Mouse (Mus musculus): ENCODE measurements around the gene Lrrk2. TPM values are rescaled to one million over a fixed set of nuclear protein-coding genes. Genes with fewer than 3 reads are reported as not detected.

The Lrrk2 gene
- total RNA-seq, 2 experiments from 2014 or later: 4.5 to 6.6 TPM

- intact Hi-C loops (cut with DNase I): no loop called here
These were observed 14.7 kb upstream of the Lrrk2 start for GRCm38 (mm10) chr15:91658227-91658626.

GRCm38 (mm10) chr15:91660277-91661078, 12.5 kb upstream of the Lrrk2 start:
- intact Hi-C loops (cut with DNase I): no loop called here
- DNase-seq: no peak
- no peak for TF ChIP-seq CTCF (IDR thresholded peaks at IDR 0.05)
- no peak overlapping the region for H3K27ac ChIP-seq
- no peak overlapping the region for H3K4me3 ChIP-seq

More at GRCm38 (mm10) chr15:91658227-91658626, 14.7 kb upstream of the Lrrk2 start:
- DNase-seq: no peak
- no peak overlapping the region for H3K27ac ChIP-seq
- H3K4me3 ChIP-seq: no peak overlapping the region
- no peak for TF ChIP-seq CTCF (IDR thresholded peaks at IDR 0.05)

GRCm38 (mm10) chr15:91661079-91661369, 12.0 kb upstream of the Lrrk2 start:
- no peak for TF ChIP-seq CTCF (IDR thresholded peaks at IDR 0.05)
- H3K27ac ChIP-seq: no peak overlapping the region
- intact Hi-C loops (cut with DNase I): no loop called here
- H3K4me3 ChIP-seq: no peak overlapping the region
- DNase-seq: no peak

GRCm38 (mm10) chr15:91664586-91665132, 8.3 kb upstream of the Lrrk2 start:
- intact Hi-C loops (cut with DNase I): no loop called here
- Histone ChIP-seq H3K27ac (no peak overlapping the region), H3K4me3 (no peak overlapping the region)
- no peak for TF ChIP-seq CTCF (IDR thresholded peaks at IDR 0.05)
- no peak for DNase-seq

GRCm38 (mm10) chr15:91665530-91665929, 7.4 kb upstream of the Lrrk2 start:
- no peak for TF ChIP-seq CTCF (IDR thresholded peaks at IDR 0.05)
- no peak for DNase-seq
- Histone ChIP-seq H3K27ac (no peak overlapping the region), H3K4me3 (no peak overlapping the region)
- intact Hi-C loops (cut with DNase I): no loop called here

GRCm38 (mm10) chr15:91671216-91671615, 1.8 kb upstream of the Lrrk2 start:
- Histone ChIP-seq H3K27ac (no peak overlapping the region), H3K4me3 (no peak overlapping the region)
- DNase-seq: no peak
- TF ChIP-seq CTCF (IDR thresholded peaks at IDR 0.05): no peak
- intact Hi-C loops (cut with DNase I): no loop called here

GRCm38 (mm10) chr15:91671987-91672386, 988 bp upstream of the Lrrk2 start:
- no peak for DNase-seq
- intact Hi-C loops (cut with DNase I): no loop called here
- TF ChIP-seq CTCF (IDR thresholded peaks at IDR 0.05): no peak
- peak overlapping the region; percentile 92 for H3K27ac ChIP-seq
- H3K4me3 ChIP-seq: no peak overlapping the region; the same call in 1 of the 2 replicates

GRCm38 (mm10) chr15:91673569-91673905, 562 bp downstream of the Lrrk2 start:
- peak overlapping the region; percentile 92 for H3K27ac ChIP-seq
- no peak for DNase-seq
- peak overlapping the region; percentile 81 for H3K4me3 ChIP-seq
- no peak for TF ChIP-seq CTCF (IDR thresholded peaks at IDR 0.05)
- intact Hi-C loops (cut with DNase I): no loop called here

GRCm38 (mm10) chr15:91680116-91680515, 7.1 kb downstream of the Lrrk2 start:
- DNase-seq: no peak
- Histone ChIP-seq H3K27ac (no peak overlapping the region), H3K4me3 (no peak overlapping the region)
- intact Hi-C loops (cut with DNase I): no loop called here
- TF ChIP-seq CTCF (IDR thresholded peaks at IDR 0.05): no peak

- Histone ChIP-seq H3K4me3 (no peak overlapping the region), H3K27ac (no peak overlapping the region)
- DNase-seq: no peak
- no peak for TF ChIP-seq CTCF (IDR thresholded peaks at IDR 0.05)
- intact Hi-C loops (cut with DNase I): no loop called here
These were observed 13.0 kb downstream of the Lrrk2 start for GRCm38 (mm10) chr15:91685880-91686563.

GRCm38 (mm10) chr15:91690648-91691047, 17.7 kb downstream of the Lrrk2 start:
- DNase-seq: no peak
- intact Hi-C loops (cut with DNase I): no loop called here
- no peak overlapping the region for H3K4me3 ChIP-seq
- no peak for TF ChIP-seq CTCF (IDR thresholded peaks at IDR 0.05)
- H3K27ac ChIP-seq: peak overlapping the region; percentile 5; the same call in 1 of the 2 replicates

- peak overlapping the region; percentile 24 for H3K27ac ChIP-seq
- intact Hi-C loops (cut with DNase I): no loop called here
- no peak overlapping the region for H3K4me3 ChIP-seq
- TF ChIP-seq CTCF (IDR thresholded peaks at IDR 0.05): no peak
- DNase-seq: peak; percentile 69
These were observed 20.1 kb downstream of the Lrrk2 start for GRCm38 (mm10) chr15:91693051-91693450.

- Histone ChIP-seq H3K4me3 (no peak overlapping the region), H3K27ac (no peak overlapping the region)
- intact Hi-C loops (cut with DNase I): no loop called here
- TF ChIP-seq CTCF (IDR thresholded peaks at IDR 0.05): no peak
- no peak for DNase-seq
These were observed 20.9 kb downstream of the Lrrk2 start for GRCm38 (mm10) chr15:91693856-91694255.

Data from gastrocnemius, adult 2 months (tissue).